Mouse (Mus musculus): ENCODE results near the gene Hist1h1a. TPM values are rescaled to one million over a fixed set of nuclear protein-coding genes. Genes with fewer than 3 reads are reported as not detected.
A peak's percentile ranks its signal among the peaks of the same experiment; 100 is the strongest.

The Hist1h1a gene
- total and polyA plus RNA-seq, 3 experiments: 4.1 to 2,211 TPM; not detected in 1

DNA sequence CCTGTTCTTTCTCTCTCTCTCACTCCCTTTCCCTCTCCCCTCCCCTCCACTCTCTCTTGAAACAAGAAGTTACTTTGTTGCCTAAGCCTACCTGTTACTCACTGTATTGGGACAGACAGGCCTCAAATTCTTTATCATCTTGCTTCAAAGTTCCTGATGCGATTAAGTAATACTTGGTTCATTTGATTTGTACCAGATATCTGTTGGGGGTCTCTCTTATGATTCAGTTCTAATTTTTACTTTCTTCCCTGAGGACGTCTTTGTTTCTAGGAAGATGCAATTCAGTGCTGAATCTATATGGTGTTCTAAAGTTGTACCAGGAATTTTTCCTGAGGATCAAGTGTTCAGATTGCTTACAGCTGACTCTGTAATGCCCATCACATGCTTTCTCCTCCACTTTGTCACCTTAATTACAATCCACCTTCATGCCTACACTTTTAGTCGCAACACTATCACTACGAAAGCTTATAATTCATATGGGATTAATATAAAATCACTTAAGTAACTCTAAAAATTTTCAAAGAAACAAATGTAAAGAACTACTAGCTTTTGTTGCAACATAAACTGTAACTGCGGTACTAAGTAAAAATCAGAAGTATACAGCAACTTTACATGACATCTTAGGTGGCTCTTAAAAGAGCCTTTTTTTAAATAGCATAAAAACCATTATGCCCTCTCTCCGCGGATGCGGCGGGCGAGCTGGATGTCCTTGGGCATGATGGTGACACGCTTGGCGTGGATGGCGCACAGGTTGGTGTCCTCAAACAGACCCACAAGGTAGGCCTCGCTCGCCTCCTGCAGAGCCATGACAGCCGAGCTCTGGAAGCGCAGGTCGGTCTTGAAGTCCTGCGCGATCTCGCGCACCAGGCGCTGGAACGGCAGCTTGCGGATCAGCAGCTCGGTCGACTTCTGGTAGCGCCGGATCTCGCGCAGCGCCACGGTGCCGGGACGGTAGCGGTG is 18.8 kb upstream of the Hist1h1a start:
- H3K4me1 ChIP-seq (ENCODE audit: control insufficient read depth in 1 of 2, insufficient read depth in 2 of 2, low read length in 2 of 2): peaks cover 0 to 13% of the 10 kb centered on the region in 2 experiments; a peak in 2 of 4 replicates
- H3K79me2 ChIP-seq (ENCODE audit: control insufficient read depth, insufficient read depth, low read length, poor library complexity): peaks cover 1% of the 10 kb centered on the region; the same call in 1 of the 2 replicates
- peak overlapping the region; percentile 95 for H3K27ac ChIP-seq (ENCODE audit: control insufficient read depth, low read depth, low read length)
- no peaks in the 10 kb centered on the region for H3K27me3 ChIP-seq (ENCODE audit: control insufficient read depth in 1 of 2, insufficient read depth in 2 of 2, low read length in 2 of 2)
- H3K36me3 ChIP-seq (ENCODE audit: control insufficient read depth in 1 of 2, insufficient read depth in 2 of 2, low read length in 2 of 2): peaks cover 0 to 38% of the 10 kb centered on the region in 2 experiments; a peak in 2 of 4 replicates
- DNase-seq (ENCODE audit: low read depth, low spot score): peak; percentile 81
- peak overlapping the region; percentile 0 to 53 for H3K4me3 ChIP-seq (ENCODE audit: control insufficient read depth in 1 of 2, insufficient read depth in 1 of 2, low read depth in 2 of 2, low read length in 2 of 2)
- TF ChIP-seq ZC3H11A (IDR thresholded peaks at IDR 0.05; ENCODE audit: low read depth, low read length) (no peak), E2F4 (IDR thresholded peaks at IDR 0.05; ENCODE audit: borderline replicate concordance, low read depth, low read length) (no peak), MAX (IDR thresholded peaks at IDR 0.05; ENCODE audit: low read length) (no peak), POLR2AphosphoS5 (IDR thresholded peaks at IDR 0.05; ENCODE audit: borderline replicate concordance, low read depth, low read length) (peak; percentile 97; the same call in 1 of the 2 replicates), UBTF (IDR thresholded peaks at IDR 0.05; ENCODE audit: borderline replicate concordance, insufficient read depth, low read depth, low read length) (peak; percentile 92; the same call in 1 of the 2 replicates), POLR2A (IDR thresholded peaks at IDR 0.05; ENCODE audit: control insufficient read depth in 1 of 2, insufficient read depth in 1 of 2, low read depth in 1 of 2, low read length in 2 of 2, poor library complexity in 1 of 2) (peak; percentile 97 to 99), TBP (IDR thresholded peaks at IDR 0.05; ENCODE audit: low read depth, low read length) (peak; percentile 72; the same call in 1 of the 2 replicates)
- H3K9me3 ChIP-seq (replicated peaks; ENCODE audit: insufficient read depth, low read length): no peaks in the 10 kb centered on the region
- H3K9ac ChIP-seq (ENCODE audit: control insufficient read depth, low read depth, low read length, poor library complexity, severe bottlenecking): peak overlapping the region; percentile 84

DNA sequence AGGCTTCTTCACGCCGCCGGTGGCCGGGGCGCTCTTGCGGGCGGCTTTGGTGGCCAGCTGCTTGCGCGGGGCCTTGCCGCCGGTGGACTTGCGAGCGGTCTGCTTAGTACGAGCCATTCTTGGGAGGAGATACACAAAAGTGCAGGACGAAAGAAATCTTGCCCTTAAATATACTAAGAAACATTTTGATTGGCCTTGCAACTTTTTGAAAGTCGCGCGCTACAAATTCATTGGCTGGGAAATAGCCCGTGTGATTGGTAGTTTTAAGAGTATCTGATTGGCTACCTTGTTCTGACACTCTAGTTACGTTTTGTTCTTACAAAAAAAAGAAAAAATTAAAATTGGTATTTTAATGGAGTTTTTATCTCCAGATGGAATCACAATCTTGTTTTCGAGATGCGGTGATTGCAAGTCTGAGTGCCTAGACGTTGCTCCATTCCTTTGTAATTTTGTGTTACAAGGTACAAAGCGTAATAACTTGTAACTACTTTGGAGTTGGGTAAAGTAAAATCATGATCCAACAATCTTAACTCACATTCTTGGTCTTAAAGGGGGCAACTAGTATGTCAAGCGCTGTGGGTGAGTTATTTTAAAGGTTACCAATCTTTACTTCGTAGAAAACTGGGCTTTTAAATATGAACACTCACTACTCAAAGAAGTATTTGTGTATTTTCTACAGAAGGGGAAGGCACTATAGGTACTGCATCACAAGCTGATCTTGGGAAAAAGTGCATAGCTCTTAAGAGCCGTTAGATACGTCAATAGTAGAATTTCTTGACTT is 17.9 kb upstream of the Hist1h1a start, which contains the start of gene Hist1h3c:
Gene Hist1h3c (minus strand): TSS at position 222 of the 781 bp plus-strand sequence.
- Histone ChIP-seq H3K9ac (ENCODE audit: control insufficient read depth, low read depth, low read length, poor library complexity, severe bottlenecking) (peak within 1 kb of the TSS; percentile 96), H3K27ac (ENCODE audit: control insufficient read depth, low read depth, low read length) (peak within 1 kb of the TSS; percentile 98), H3K79me2 (ENCODE audit: control insufficient read depth, insufficient read depth, low read length, poor library complexity) (peaks cover 1% of the 10 kb centered on the region; the same call in 1 of the 2 replicates), H3K4me1 (ENCODE audit: control insufficient read depth in 1 of 2, insufficient read depth in 2 of 2, low read length in 2 of 2) (peaks cover 0 to 19% of the 10 kb centered on the region in 2 experiments; a peak in 2 of 4 replicates), H3K27me3 (ENCODE audit: control insufficient read depth in 1 of 2, insufficient read depth in 2 of 2, low read length in 2 of 2) (no peaks in the 10 kb centered on the region), H3K36me3 (ENCODE audit: control insufficient read depth in 1 of 2, insufficient read depth in 2 of 2, low read length in 2 of 2) (peaks cover 0 to 46% of the 10 kb centered on the region in 2 experiments; a peak in 2 of 4 replicates), H3K9me3 (replicated peaks; ENCODE audit: insufficient read depth, low read length) (no peaks in the 10 kb centered on the region), H3K4me3 (ENCODE audit: control insufficient read depth in 1 of 2, insufficient read depth in 1 of 2, low read depth in 2 of 2, low read length in 2 of 2) (peak within 1 kb of the TSS; percentile 23 to 60)
- TF ChIP-seq ZKSCAN1 (IDR thresholded peaks at IDR 0.05; ENCODE audit: low read depth, low read length): no peak
- TF ChIP-seq TBP (IDR thresholded peaks at IDR 0.05; ENCODE audit: low read depth, low read length): peak; percentile 99
- TF ChIP-seq UBTF (IDR thresholded peaks at IDR 0.05; ENCODE audit: borderline replicate concordance, insufficient read depth, low read depth, low read length): peak; percentile 75; the same call in 1 of the 2 replicates
- peak; percentile 91; the same call in 1 of the 2 replicates for TF ChIP-seq POLR2AphosphoS5 (IDR thresholded peaks at IDR 0.05; ENCODE audit: borderline replicate concordance, low read depth, low read length)
- TF ChIP-seq ZMIZ1 (IDR thresholded peaks at IDR 0.05; ENCODE audit: low read depth, low read length): no peak
- peak; percentile 95 to 98; a peak in 3 of 4 replicates for TF ChIP-seq POLR2A (IDR thresholded peaks at IDR 0.05; ENCODE audit: control insufficient read depth in 1 of 2, insufficient read depth in 1 of 2, low read depth in 1 of 2, low read length in 2 of 2, poor library complexity in 1 of 2)
- DNase-seq (ENCODE audit: low read depth, low spot score): peak; percentile 97

Measured in MEL (cell line).